Mouse (Mus musculus) bone marrow, adult 2 months (tissue): ENCODE results near the gene Col6a6. TPM values are rescaled to one million over a fixed set of nuclear protein-coding genes. Genes with fewer than 3 reads are reported as not detected.

Source experiments
- H3K27ac ChIP-seq: fragments of 200-500 bp; 2 replicates; pipeline ENCODE4 v1.5.1; 2012; ENCODE audit warnings: low read depth, mild to moderate bottlenecking, control low read depth, inconsistent platforms, low read length; ENCODE audit not compliant: control insufficient read depth, poor library complexity, insufficient read depth
- H3K4me1 ChIP-seq: fragments of 200-500 bp; 2 replicates; pipeline ENCODE4 v1.6.1; 2011; ENCODE audit warnings: low read length; ENCODE audit not compliant: control insufficient read depth, insufficient read depth
- H3K4me3 ChIP-seq: fragments of 200-500 bp; replicated peaks from 2 replicates; pipeline ENCODE3; 2011; ENCODE audit warnings: mild to moderate bottlenecking, low read depth, low read length, control low read depth; ENCODE audit not compliant: control insufficient read depth
- CTCF ChIP-seq: fragments of 200-500 bp; IDR thresholded peaks from 2 replicates; pipeline ENCODE4 v1.5.1; 2011; ENCODE audit warnings: low read length, control low read depth; ENCODE audit not compliant: control insufficient read depth, insufficient read depth
- POLR2A ChIP-seq: fragments of 200-500 bp; IDR thresholded peaks from 2 replicates; pipeline ENCODE4 v1.6.1; 2011; ENCODE audit warnings: low read depth, mild to moderate bottlenecking, control low read depth, low read length, borderline replicate concordance; ENCODE audit not compliant: control insufficient read depth
- WGBS: fragments of 180-500 bp; shearing (Covaris S2); methylation state at CpG from one replicate; pipeline ENCODE4 v1.1.7; 2018; 5-methylcytosine and 5-hydroxymethylcytosine counted together
- polyA plus RNA-seq: library from polyadenylated mRNA; stranded (reverse); fragments of >200 nt; gene quantifications from 2 replicates; pipeline ENCODE4 v1.2.4, GENCODE M21; 2011; ENCODE audit warnings: low replicate concordance; ENCODE audit not compliant: missing spikeins, insufficient read depth, insufficient read length

Gene Col6a6
- polyA plus RNA-seq, 1 experiment = not detected

- no peak for TF ChIP-seq CTCF
- TF ChIP-seq POLR2A = no peak
- H3K27ac ChIP-seq = no peak overlapping the region
- H3K4me1 ChIP-seq = no peaks in the 10 kb centered on the region
- H3K4me3 ChIP-seq = no peak overlapping the region
- WGBS = 88% methylated on average over 9 of the region's 9 CpGs
These were observed 134.9 kb downstream of the Col6a6 start for GRCm38 (mm10) chr9:105693056-105693455.

DNA sequence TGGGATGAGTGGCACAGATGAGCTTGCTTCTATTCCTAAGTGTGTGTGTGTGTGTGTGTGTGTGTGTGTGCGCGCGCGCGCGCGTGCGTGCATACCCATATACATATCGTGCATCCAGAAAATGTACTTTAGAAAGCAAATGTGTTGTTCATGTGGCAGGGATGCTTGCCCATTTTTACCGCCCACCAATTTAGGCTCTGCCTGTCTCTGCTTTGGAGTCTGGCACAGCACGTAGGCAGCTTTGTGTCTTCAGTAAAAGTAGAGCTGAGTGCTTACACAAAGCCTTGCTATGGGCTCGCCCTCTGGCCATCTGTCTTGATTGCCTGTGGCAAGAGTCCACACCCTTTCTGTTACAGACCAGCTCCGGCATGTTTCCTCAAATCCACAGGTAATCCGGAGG is 135.5 kb downstream of the Col6a6 start:
- TF ChIP-seq POLR2A (no peak), CTCF (no peak)
- no peak overlapping the region for H3K27ac ChIP-seq
- no peaks in the 10 kb centered on the region for H3K4me1 ChIP-seq
- H3K4me3 ChIP-seq = no peak overlapping the region
- 94% methylated on average over 14 of the region's 14 CpGs for WGBS

DNA sequence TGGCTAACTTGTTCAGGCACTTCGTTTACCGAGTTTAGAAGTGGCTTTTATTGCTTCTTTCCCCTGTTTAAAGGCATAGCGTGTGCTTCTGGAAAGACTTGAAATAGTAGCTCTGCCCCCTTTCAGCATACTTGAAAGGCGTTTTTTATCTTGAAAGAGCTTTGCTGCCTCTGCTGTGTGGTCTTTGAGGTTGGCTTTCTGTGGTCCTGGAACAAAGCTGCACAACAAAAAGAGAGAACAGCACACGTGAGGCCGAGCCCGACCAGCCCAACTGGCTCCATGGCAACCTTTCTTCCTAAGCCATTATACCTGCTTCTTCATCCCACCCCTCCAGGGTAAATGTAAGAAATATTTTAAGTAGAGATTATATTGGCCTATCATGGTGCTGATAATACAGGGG is 138.5 kb downstream of the Col6a6 start:
- 83% methylated on average over 7 of the region's 7 CpGs for WGBS
- no peaks in the 10 kb centered on the region; the same call in 1 of the 2 replicates for H3K4me1 ChIP-seq
- no peak overlapping the region for H3K27ac ChIP-seq
- TF ChIP-seq POLR2A (no peak), CTCF (no peak)
- H3K4me3 ChIP-seq = no peak overlapping the region

GRCm38 (mm10) chr9:105684549-105685165 is 143.3 kb downstream of the Col6a6 start:
- Histone ChIP-seq H3K4me1 (no peaks in the 10 kb centered on the region; the same call in 1 of the 2 replicates), H3K4me3 (no peak overlapping the region), H3K27ac (no peak overlapping the region)
- WGBS = 92% methylated on average over 13 of the region's 13 CpGs
- TF ChIP-seq CTCF (no peak), POLR2A (no peak)

- WGBS = 89% methylated on average over 7 of the region's 7 CpGs
- Histone ChIP-seq H3K4me3 (no peak overlapping the region), H3K4me1 (no peaks in the 10 kb centered on the region), H3K27ac (no peak overlapping the region)
- no peak for TF ChIP-seq CTCF
- no peak for TF ChIP-seq POLR2A
These were observed 146.6 kb downstream of the Col6a6 start for GRCm38 (mm10) chr9:105681386-105681785.

DNA sequence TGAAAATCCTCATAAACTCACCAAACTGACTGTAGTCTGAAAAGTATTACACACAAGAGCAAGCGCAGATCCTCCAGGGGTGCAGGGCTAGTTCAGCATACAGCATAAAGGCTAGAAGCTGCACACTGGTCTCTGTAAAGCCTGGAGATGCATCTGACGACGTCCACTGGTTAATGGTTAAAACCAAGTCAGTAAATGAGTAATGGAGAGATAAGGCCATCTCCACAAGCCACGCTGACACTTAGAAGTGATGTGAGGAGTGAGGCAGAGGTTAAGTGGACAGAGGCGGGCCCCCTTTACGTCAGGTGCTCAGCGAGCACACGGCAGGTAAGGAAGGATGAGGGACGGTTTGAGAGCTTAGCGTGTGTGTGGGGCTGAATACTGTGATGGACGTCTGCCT is 152.0 kb downstream of the Col6a6 start:
- WGBS = 88% methylated on average over 11 of the region's 11 CpGs
- TF ChIP-seq CTCF (no peak), POLR2A (no peak)
- Histone ChIP-seq H3K27ac (no peak overlapping the region), H3K4me1 (no peaks in the 10 kb centered on the region), H3K4me3 (no peak overlapping the region)

DNA sequence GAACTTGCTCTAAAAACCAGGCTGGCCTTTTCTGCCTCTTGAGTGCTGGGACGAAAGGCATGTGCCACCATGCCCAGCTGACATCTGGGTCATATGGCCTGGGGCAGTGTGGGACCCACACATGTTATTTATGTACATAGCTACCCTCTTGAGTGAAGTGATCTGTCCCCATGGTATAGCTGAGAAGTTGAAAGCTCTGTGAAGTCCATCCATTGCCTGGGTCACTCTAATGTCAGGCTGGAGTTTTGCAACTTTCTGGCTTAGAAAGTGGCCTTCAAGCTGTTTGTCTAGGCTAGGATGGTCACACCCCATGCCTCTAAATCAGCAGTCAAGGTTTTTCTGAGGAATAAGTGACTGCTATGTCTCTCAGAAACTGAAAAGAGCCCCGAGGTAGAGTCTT is 155.9 kb downstream of the Col6a6 start:
- TF ChIP-seq CTCF = no peak
- no peak for TF ChIP-seq POLR2A
- Histone ChIP-seq H3K27ac (no peak overlapping the region), H3K4me1 (no peaks in the 10 kb centered on the region), H3K4me3 (no peak overlapping the region)
- 78% methylated on average over 2 of the region's 2 CpGs for WGBS

DNA sequence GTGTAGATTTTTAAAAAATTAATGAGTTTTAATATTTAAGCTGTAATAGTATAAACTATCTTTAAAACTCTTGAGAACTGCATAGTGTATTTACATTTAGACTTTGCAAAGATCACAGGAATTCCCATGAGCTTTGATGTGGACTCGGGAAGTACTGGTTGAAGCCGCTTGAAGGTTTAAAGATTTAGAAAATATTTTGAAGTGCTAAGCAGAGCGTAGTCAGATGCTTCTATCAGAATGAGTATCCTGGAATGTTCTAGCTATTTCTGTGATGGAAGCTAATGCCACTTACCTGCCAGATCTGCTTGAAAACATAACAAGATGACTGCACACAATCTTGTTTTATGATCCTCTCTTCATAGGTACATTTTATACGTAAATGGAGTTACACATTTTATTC is 157.0 kb downstream of the Col6a6 start:
- Histone ChIP-seq H3K27ac (no peak overlapping the region), H3K4me1 (no peaks in the 10 kb centered on the region), H3K4me3 (no peak overlapping the region)
- 91% methylated on average over 4 of the region's 4 CpGs for WGBS
- no peak for TF ChIP-seq CTCF

GRCm38 (mm10) chr9:105665269-105665668 is 162.7 kb downstream of the Col6a6 start:
- WGBS = 84% methylated on average over 7 of the region's 7 CpGs
- no peak for TF ChIP-seq POLR2A
- no peak for TF ChIP-seq CTCF
- H3K4me1 ChIP-seq = no peaks in the 10 kb centered on the region
- no peak overlapping the region for H3K27ac ChIP-seq
- no peak overlapping the region for H3K4me3 ChIP-seq
